Mouse (Mus musculus) kidney, adult 2 months (tissue): Measurements from ENCODE around the gene Nes.

Experiments used
- CTCF ChIP-seq: fragments of 200-500 bp; conservative IDR thresholded peaks from 2 replicates; pipeline ENCODE4 v1.5.1; 2011; ENCODE audit warnings: low read depth, mild to moderate bottlenecking, control low read depth, low read length, moderate library complexity, mixed read lengths; ENCODE audit not compliant: insufficient read depth, insufficient read length
- POLR2A ChIP-seq: fragments of 200-500 bp; IDR thresholded peaks from one replicate; pipeline ENCODE4 v1.6.1; 2011; ENCODE audit warnings: low read depth, low read length, control low read depth

DNA sequence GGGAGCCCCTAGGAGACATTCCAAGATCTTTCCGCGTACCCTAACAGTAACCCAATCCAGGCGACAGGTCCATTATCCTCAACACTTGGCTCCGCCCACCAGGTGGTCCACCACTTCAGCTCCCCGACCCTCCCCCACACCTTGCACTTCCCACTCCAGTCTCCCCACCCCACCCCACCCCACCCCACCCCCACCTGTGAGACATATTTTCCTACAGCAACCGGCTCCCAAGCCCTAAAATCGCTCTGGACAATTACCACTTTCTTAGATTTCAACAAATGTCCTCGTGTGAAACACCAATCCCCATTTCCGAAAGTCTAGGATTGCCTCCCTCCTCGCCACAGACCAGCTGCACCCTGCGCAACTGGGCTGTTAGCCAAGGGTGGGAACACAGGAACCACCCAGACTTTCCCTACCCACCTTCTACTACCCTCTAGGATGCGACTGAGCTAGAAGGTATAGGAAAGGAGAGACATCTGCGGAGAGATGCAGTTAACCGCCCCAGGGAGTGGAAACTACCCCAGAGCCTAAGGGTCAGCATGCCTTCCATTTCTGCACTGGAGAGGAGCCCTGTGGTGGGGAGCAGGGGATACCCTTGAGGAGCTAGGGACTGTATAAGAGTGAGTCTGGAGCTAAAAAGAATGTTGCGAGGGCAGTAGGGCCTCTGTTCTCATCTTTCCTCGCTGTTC, 21.5 kb upstream of the Nes start:
- TF ChIP-seq CTCF (no peak), POLR2A (no peak)
